ENCODE assay signal across 8 mouse cellular contexts in genomic region chr16:16302369-16303137, GRCm38 (mm10). TPM values are rescaled to one million over a fixed set of nuclear protein-coding genes. Genes with fewer than 3 reads are reported as not detected.
DNase-seq lines count a peak whose midpoint lies in the region; ATAC-seq and TF ChIP-seq lines count a peak whose summit lies in the region.

Yars2 (plus strand) TSS chr16:16302965.

- TF ChIP-seq POLR2A in brain, embryonic 14.5 days (IDR thresholded peaks at IDR 0.05; ENCODE audit: borderline replicate concordance, extremely low read depth, insufficient read depth, insufficient read length, poor library complexity, severe bottlenecking): peak; percentile 95

- peak; percentile 99 for ATAC-seq in heart, embryonic 12.5 days (ENCODE audit: insufficient number of reproducible peaks, low FRiP score)
- ATAC-seq in kidney, postnatal 0 days (replicated peaks; ENCODE audit: low FRiP score, low read depth): peak; percentile 98
- ATAC-seq in liver, embryonic 11.5 days (replicated peaks; ENCODE audit: low FRiP score): peak; percentile 98
- ATAC-seq in stomach, embryonic 14.5 days (ENCODE audit: insufficient number of reproducible peaks, insufficient read depth, low FRiP score, low read depth): peak; percentile 97

- peak within 1 kb of the TSS; percentile 90 for H3K4me2 ChIP-seq in heart, embryonic 12.5 days
- peak within 1 kb of the TSS; percentile 88 for H3K4me2 ChIP-seq in kidney, postnatal 0 days (ENCODE audit: low read length)
- H3K4me2 ChIP-seq in liver, embryonic 11.5 days: peak within 1 kb of the TSS; percentile 82
- peak within 1 kb of the TSS; percentile 72 for H3K4me2 ChIP-seq in stomach, embryonic 14.5 days (replicated peaks; ENCODE audit: low read depth, low read length)

- H3K79me2 ChIP-seq in C2C12 (ENCODE audit: control insufficient read depth, insufficient read depth): peaks cover 32% of the 10 kb centered on the region

- H3K4me3 ChIP-seq in C2C12 (ENCODE audit: insufficient read depth, poor library complexity, severe bottlenecking): peak within 1 kb of the TSS; percentile 81
- H3K4me3 ChIP-seq in erythroblast, embryonic 14.5 days (replicated peaks): peak within 1 kb of the TSS; percentile 97
- peak within 1 kb of the TSS; percentile 84 for H3K4me3 ChIP-seq in heart, embryonic 12.5 days
- peak within 1 kb of the TSS; percentile 80 for H3K4me3 ChIP-seq in kidney, postnatal 0 days (replicated peaks; ENCODE audit: low read depth, low read length)
- H3K4me3 ChIP-seq in liver, embryonic 11.5 days (ENCODE audit: low read depth, low read length): peak within 1 kb of the TSS; percentile 89
- peak within 1 kb of the TSS; percentile 97 for H3K4me3 ChIP-seq in stomach, embryonic 14.5 days (ENCODE audit: low read depth, low read length)

- H3K36me3 ChIP-seq in C2C12 (ENCODE audit: control insufficient read depth, insufficient read depth): peaks cover 24% of the 10 kb centered on the region
- H3K36me3 ChIP-seq in erythroblast, embryonic 14.5 days (ENCODE audit: control insufficient read depth): peaks cover 18% of the 10 kb centered on the region
- H3K36me3 ChIP-seq in heart, embryonic 12.5 days: peaks cover 13% of the 10 kb centered on the region
- 0 out of 2 replicates have a peak, but pooled peaks cover 11% of the 10 kb centered on the region for H3K36me3 ChIP-seq in kidney, postnatal 0 days (ENCODE audit: insufficient read depth, low read length)
- H3K36me3 ChIP-seq in liver, embryonic 11.5 days (ENCODE audit: control insufficient read depth, insufficient read depth, low read length): peaks cover 7% of the 10 kb centered on the region; the same call in 1 of the 2 replicates
- peaks cover 7% of the 10 kb centered on the region; the same call in 1 of the 2 replicates for H3K36me3 ChIP-seq in stomach, embryonic 14.5 days (ENCODE audit: control insufficient read depth, insufficient read depth, low read length)

- peak within 1 kb of the TSS; percentile 85 for H3ac ChIP-seq in C2C12 (ENCODE audit: control insufficient read depth, insufficient read length, low read depth)

- H3K9me3 ChIP-seq in erythroblast, embryonic 14.5 days (ENCODE audit: control insufficient read depth, low read length): no peaks in the 10 kb centered on the region
- no peaks in the 10 kb centered on the region for H3K9me3 ChIP-seq in heart, embryonic 12.5 days (replicated peaks)
- no peaks in the 10 kb centered on the region for H3K9me3 ChIP-seq in kidney, postnatal 0 days (replicated peaks; ENCODE audit: low read length)
- H3K9me3 ChIP-seq in liver, embryonic 11.5 days (ENCODE audit: control insufficient read depth, low read length): no peaks in the 10 kb centered on the region
- no peaks in the 10 kb centered on the region for H3K9me3 ChIP-seq in stomach, embryonic 14.5 days (ENCODE audit: control insufficient read depth, low read depth, low read length)

- no peaks in the 10 kb centered on the region for H3K27me3 ChIP-seq in C2C12 (ENCODE audit: control insufficient read depth, insufficient read depth, insufficient read length)
- H3K27me3 ChIP-seq in erythroblast, embryonic 14.5 days (ENCODE audit: control insufficient read depth): peaks cover 3% of the 10 kb centered on the region
- H3K27me3 ChIP-seq in heart, embryonic 12.5 days (replicated peaks): no peaks in the 10 kb centered on the region
- no peaks in the 10 kb centered on the region for H3K27me3 ChIP-seq in kidney, postnatal 0 days (ENCODE audit: insufficient read depth, low read length)
- H3K27me3 ChIP-seq in liver, embryonic 11.5 days (replicated peaks; ENCODE audit: control insufficient read depth, insufficient read depth, low read length): no peaks in the 10 kb centered on the region
- no peaks in the 10 kb centered on the region for H3K27me3 ChIP-seq in stomach, embryonic 14.5 days (ENCODE audit: control insufficient read depth, insufficient read depth, low read length)

- TF ChIP-seq CTCF in C2C12 (IDR thresholded peaks at IDR 0.05; ENCODE audit: control insufficient read depth, insufficient read depth, insufficient read length): peak; percentile 72
- peak; percentile 55; the same call in 1 of the 2 replicates for TF ChIP-seq CTCF in brain, embryonic 14.5 days (IDR thresholded peaks at IDR 0.05; ENCODE audit: borderline replicate concordance, extremely low read depth, insufficient read depth, insufficient read length)
- TF ChIP-seq CTCF in kidney, postnatal 0 days (IDR thresholded peaks at IDR 0.05; ENCODE audit: low read depth): peak; percentile 88

- peak; percentile 98 for DNase-seq in brain, embryonic 14.5 days (ENCODE audit: low read depth)
- DNase-seq in kidney, postnatal 0 days (ENCODE audit: low spot score): peak; percentile 95
- peak; percentile 84 for DNase-seq in liver, embryonic 11.5 days (ENCODE audit: low spot score)
- DNase-seq in naive thymus-derived CD4-positive, alpha-beta T cell, adult 2 months (ENCODE audit: low read depth): peak; percentile 93

- peak within 1 kb of the TSS; percentile 86 for H3K9ac ChIP-seq in heart, embryonic 12.5 days
- H3K9ac ChIP-seq in kidney, postnatal 0 days (ENCODE audit: low read depth, low read length): peak within 1 kb of the TSS; percentile 88
- H3K9ac ChIP-seq in liver, embryonic 11.5 days (ENCODE audit: low read depth, low read length): peak within 1 kb of the TSS; percentile 96
- H3K9ac ChIP-seq in stomach, embryonic 14.5 days (replicated peaks; ENCODE audit: low read depth, low read length): peak within 1 kb of the TSS; percentile 78

- under 1% methylated on average over 50 of the region's 50 CpGs for WGBS in heart, embryonic 12.5 days
- under 1% methylated on average over 50 of the region's 50 CpGs for WGBS in kidney, postnatal 0 days
- WGBS in liver, embryonic 11.5 days: under 1% methylated on average over 50 of the region's 50 CpGs
- WGBS in stomach, embryonic 14.5 days: under 1% methylated on average over 50 of the region's 50 CpGs

- H3K79me3 ChIP-seq in C2C12 (ENCODE audit: low read depth): peaks cover 20% of the 10 kb centered on the region

- H3K27ac ChIP-seq in heart, embryonic 12.5 days (ENCODE audit: poor library complexity, severe bottlenecking): peak within 1 kb of the TSS; percentile 88
- H3K27ac ChIP-seq in kidney, postnatal 0 days: peak within 1 kb of the TSS; percentile 88
- H3K27ac ChIP-seq in liver, embryonic 11.5 days (ENCODE audit: low read depth, low read length): peak within 1 kb of the TSS; percentile 90
- H3K27ac ChIP-seq in stomach, embryonic 14.5 days (ENCODE audit: low read length): peak within 1 kb of the TSS; percentile 92

- peaks cover 24% of the 10 kb centered on the region for H3K4me1 ChIP-seq in erythroblast, embryonic 14.5 days (ENCODE audit: control insufficient read depth)
- H3K4me1 ChIP-seq in heart, embryonic 12.5 days (replicated peaks): peaks cover 9% of the 10 kb centered on the region
- H3K4me1 ChIP-seq in kidney, postnatal 0 days (replicated peaks; ENCODE audit: insufficient read depth, low read length): 0 out of 2 replicates have a peak, but pooled peaks cover 2% of the 10 kb centered on the region
- peaks cover 6% of the 10 kb centered on the region; the same call in 1 of the 2 replicates for H3K4me1 ChIP-seq in liver, embryonic 11.5 days (replicated peaks; ENCODE audit: control insufficient read depth, insufficient read depth, low read length)
- H3K4me1 ChIP-seq in stomach, embryonic 14.5 days (ENCODE audit: control insufficient read depth, insufficient read depth, low read length): peaks cover 5% of the 10 kb centered on the region; the same call in 1 of the 2 replicates

TF ChIP-seq in C2C12, 6 proteins besides CTCF, POLR2A, EP300 and RAD21:
- no peak for TF ChIP-seq CEBPB (IDR thresholded peaks at IDR 0.05; ENCODE audit: low read depth)
- no peak for TF ChIP-seq MYOD1 (IDR thresholded peaks at IDR 0.05; ENCODE audit: control insufficient read depth, insufficient read length, low read depth)
- TF ChIP-seq FOSL1 (IDR thresholded peaks at IDR 0.05; ENCODE audit: insufficient read depth, low read length, poor library complexity, severe bottlenecking): no peak
- no peak for TF ChIP-seq USF1 (IDR thresholded peaks at IDR 0.05; ENCODE audit: low read depth)
- peak; percentile 85 for TF ChIP-seq MAX (IDR thresholded peaks at IDR 0.05)
- TF ChIP-seq MYOG (IDR thresholded peaks at IDR 0.05; ENCODE audit: control insufficient read depth, extremely low read depth, insufficient read length): no peak

RNA-seq across cellular contexts. Expression of gene Yars2, which starts in this region (rescaled TPM):
- 27.9 TPM for polyA plus RNA-seq in C2C12 (2012; fragmentation: generic; extraction: Trizol)
- 21.3 and 29.8 TPM in 2 replicates for polyA plus RNA-seq in brain, embryonic 14.5 days (2012; rRNA removed)
- polyA plus RNA-seq in erythroblast, embryonic 14.5 days (2012): 1.7 and 2.1 TPM in 2 replicates
- polyA plus RNA-seq in heart, embryonic 12.5 days (2016; fragmentation: Nextera tagmentation; extraction: Ambion mirVana): 51.2 and 54.3 TPM in 2 replicates
- 37.0 and 40.2 TPM in 2 replicates for polyA plus RNA-seq in kidney, postnatal 0 days (2015; fragmentation: Nextera tagmentation; extraction: Ambion mirVana)
- 62.9 and 67.1 TPM in 2 replicates for polyA plus RNA-seq in liver, embryonic 11.5 days (2014; fragmentation: Nextera tagmentation; extraction: Ambion mirVana)
- polyA plus RNA-seq in stomach, embryonic 14.5 days (2014; fragmentation: Nextera tagmentation; extraction: Ambion mirVana): 34.3 and 39.4 TPM in 2 replicates

Comparison
In these comparisons a context has a peak if more than half of its experiments do, and no peak if none do; other contexts are left out.
1. Peak in every context shown above with its lines: DNase-seq, ATAC-seq, H3K4me3 ChIP-seq and H3K27ac ChIP-seq.